8 mouse cellular contexts compared by ENCODE assay signal in the genomic region with DNA sequence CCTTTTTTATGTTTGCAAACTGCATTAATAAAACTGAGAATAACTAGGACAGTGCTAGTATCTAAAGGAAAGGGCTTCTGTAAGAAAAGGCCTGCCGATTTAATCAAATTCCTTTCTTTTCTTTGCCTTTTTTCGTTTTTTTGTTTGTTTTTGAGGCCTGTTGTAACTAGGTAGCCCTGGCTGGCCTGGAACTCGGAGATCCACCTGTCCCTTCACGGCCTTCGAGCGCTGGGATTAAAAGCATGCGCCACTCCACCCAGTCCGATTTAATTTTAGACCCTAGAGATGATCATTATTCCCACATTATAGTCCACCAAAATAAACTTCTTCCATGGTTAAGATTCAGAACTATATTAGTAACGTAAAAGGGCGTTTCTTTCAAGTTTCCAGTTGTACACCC. TPM values are rescaled to one million over a fixed set of nuclear protein-coding genes. Genes with fewer than 3 reads are reported as not detected.
DNase-seq lines count a peak whose midpoint lies in the region; ATAC-seq lines count a peak whose summit lies in the region.

No protein-coding gene starts in this region.

- H3K27me3 ChIP-seq in forebrain, embryonic 10.5 days (ENCODE audit: poor library complexity, severe bottlenecking), result peaks cover 4% of the 10 kb centered on the region; the same call in 1 of the 2 replicates
- no peaks in the 10 kb centered on the region; the same call in 1 of the 2 replicates for H3K27me3 ChIP-seq in kidney, embryonic 15.5 days
- H3K27me3 ChIP-seq in midbrain, embryonic 11.5 days (ENCODE audit: control insufficient read depth, insufficient read depth, low read length), result no peaks in the 10 kb centered on the region

- peak overlapping the region; percentile 55 for H3K9ac ChIP-seq in kidney, embryonic 15.5 days
- H3K9ac ChIP-seq in midbrain, embryonic 11.5 days (ENCODE audit: low read length), result peak overlapping the region; percentile 64; the same call in 1 of the 2 replicates

- DNase-seq in right cerebral cortex, adult 18-20 months, result peak; percentile 14
- DNase-seq in right cerebral cortex, postnatal 14 days, result no peak
- DNase-seq in forebrain, embryonic 10.5 days (ENCODE audit: extremely low spot score, low spot score), result no peak
- no peak for DNase-seq in midbrain, embryonic 11.5 days (ENCODE audit: low spot score, missing footprints)
- DNase-seq in spleen, postnatal 14 days (ENCODE audit: low spot score in 2 of 2), result no peak
- no peak for DNase-seq in adrenal gland, postnatal 14 days
- DNase-seq in urinary bladder, postnatal 10 days (ENCODE audit: low spot score), result no peak

- 26% methylated on average over 10 of the region's 10 CpGs for WGBS in forebrain, embryonic 10.5 days
- 26% methylated on average over 10 of the region's 10 CpGs for WGBS in kidney, embryonic 15.5 days
- WGBS in midbrain, embryonic 11.5 days, result 24% methylated on average over 10 of the region's 10 CpGs

- H3K4me3 ChIP-seq in forebrain, embryonic 10.5 days, result peak overlapping the region; percentile 59
- peak overlapping the region; percentile 59 for H3K4me3 ChIP-seq in kidney, embryonic 15.5 days (replicated peaks)
- H3K4me3 ChIP-seq in midbrain, embryonic 11.5 days (ENCODE audit: low read depth, low read length), result peak overlapping the region; percentile 54

- H3K4me2 ChIP-seq in kidney, embryonic 15.5 days, result peak overlapping the region; percentile 55
- peak overlapping the region; percentile 46 for H3K4me2 ChIP-seq in midbrain, embryonic 11.5 days

- H3K36me3 ChIP-seq in forebrain, embryonic 10.5 days (replicated peaks), result peaks cover 19% of the 10 kb centered on the region
- 0 out of 2 replicates have a peak, but pooled peaks cover 8% of the 10 kb centered on the region for H3K36me3 ChIP-seq in kidney, embryonic 15.5 days
- no peaks in the 10 kb centered on the region for H3K36me3 ChIP-seq in midbrain, embryonic 11.5 days (ENCODE audit: control insufficient read depth, insufficient read depth, low read length)

- H3K4me1 ChIP-seq in forebrain, embryonic 10.5 days, result peaks cover 6% of the 10 kb centered on the region; the same call in 1 of the 2 replicates
- peaks cover 7% of the 10 kb centered on the region; the same call in 1 of the 2 replicates for H3K4me1 ChIP-seq in kidney, embryonic 15.5 days
- peaks cover 3% of the 10 kb centered on the region; the same call in 1 of the 2 replicates for H3K4me1 ChIP-seq in midbrain, embryonic 11.5 days (ENCODE audit: control insufficient read depth, insufficient read depth, low read length)

- no peak for ATAC-seq in kidney, embryonic 15.5 days (replicated peaks; ENCODE audit: low FRiP score)
- no peak for ATAC-seq in midbrain, embryonic 11.5 days (ENCODE audit: low FRiP score)

- peak overlapping the region; percentile 91 for H3K27ac ChIP-seq in forebrain, embryonic 10.5 days
- H3K27ac ChIP-seq in kidney, embryonic 15.5 days, result peak overlapping the region; percentile 93
- peak overlapping the region; percentile 80; the same call in 1 of the 2 replicates for H3K27ac ChIP-seq in midbrain, embryonic 11.5 days (ENCODE audit: low read depth, low read length)

- H3K9me3 ChIP-seq in forebrain, embryonic 10.5 days, result no peaks in the 10 kb centered on the region
- H3K9me3 ChIP-seq in kidney, embryonic 15.5 days (replicated peaks), result no peaks in the 10 kb centered on the region
- H3K9me3 ChIP-seq in midbrain, embryonic 11.5 days (ENCODE audit: control insufficient read depth, low read length), result no peaks in the 10 kb centered on the region

RNA-seq across cellular contexts. Expression of gene Morf4l2, which starts 1.2 kb away (rescaled TPM):
- polyA plus RNA-seq in forebrain, embryonic 10.5 days (2016; fragmentation: Nextera tagmentation; extraction: Ambion mirVana), result 557 and 569 TPM in 2 replicates
- polyA plus RNA-seq in kidney, embryonic 15.5 days (2015; fragmentation: Nextera tagmentation; extraction: Ambion mirVana), result 557 and 568 TPM in 2 replicates
- 669 and 699 TPM in 2 replicates for polyA plus RNA-seq in midbrain, embryonic 11.5 days (2014; fragmentation: Nextera tagmentation; extraction: Ambion mirVana)
- 321 and 346 TPM in 2 replicates for total RNA-seq in adrenal gland, postnatal 14 days (2021)

RNA-seq across cellular contexts. Expression of gene Tceal1, which starts 34.5 kb away (rescaled TPM):
- polyA plus RNA-seq in forebrain, embryonic 10.5 days (2016; fragmentation: Nextera tagmentation; extraction: Ambion mirVana), result 7.0 and 7.7 TPM in 2 replicates
- 10.4 and 11.8 TPM in 2 replicates for polyA plus RNA-seq in kidney, embryonic 15.5 days (2015; fragmentation: Nextera tagmentation; extraction: Ambion mirVana)
- 11.4 and 14.5 TPM in 2 replicates for polyA plus RNA-seq in midbrain, embryonic 11.5 days (2014; fragmentation: Nextera tagmentation; extraction: Ambion mirVana)
- 6.9 and 7.6 TPM in 2 replicates for total RNA-seq in adrenal gland, postnatal 14 days (2021)

RNA-seq across cellular contexts. Expression of gene Glra4, which starts 37.7 kb away (rescaled TPM):
- polyA plus RNA-seq in forebrain, embryonic 10.5 days (2016; fragmentation: Nextera tagmentation; extraction: Ambion mirVana), result 0.12 and 0.16 TPM in 2 replicates
- 0.09 TPM in 1 of 2 replicates, not detected in the other for polyA plus RNA-seq in kidney, embryonic 15.5 days (2015; fragmentation: Nextera tagmentation; extraction: Ambion mirVana)
- 0.10 TPM in 1 of 2 replicates, not detected in the other for polyA plus RNA-seq in midbrain, embryonic 11.5 days (2014; fragmentation: Nextera tagmentation; extraction: Ambion mirVana)
- not detected in 2 replicates for total RNA-seq in adrenal gland, postnatal 14 days (2021)
